Comparison of ENCODE assay signal across 9 mouse cellular contexts in the genomic region with DNA sequence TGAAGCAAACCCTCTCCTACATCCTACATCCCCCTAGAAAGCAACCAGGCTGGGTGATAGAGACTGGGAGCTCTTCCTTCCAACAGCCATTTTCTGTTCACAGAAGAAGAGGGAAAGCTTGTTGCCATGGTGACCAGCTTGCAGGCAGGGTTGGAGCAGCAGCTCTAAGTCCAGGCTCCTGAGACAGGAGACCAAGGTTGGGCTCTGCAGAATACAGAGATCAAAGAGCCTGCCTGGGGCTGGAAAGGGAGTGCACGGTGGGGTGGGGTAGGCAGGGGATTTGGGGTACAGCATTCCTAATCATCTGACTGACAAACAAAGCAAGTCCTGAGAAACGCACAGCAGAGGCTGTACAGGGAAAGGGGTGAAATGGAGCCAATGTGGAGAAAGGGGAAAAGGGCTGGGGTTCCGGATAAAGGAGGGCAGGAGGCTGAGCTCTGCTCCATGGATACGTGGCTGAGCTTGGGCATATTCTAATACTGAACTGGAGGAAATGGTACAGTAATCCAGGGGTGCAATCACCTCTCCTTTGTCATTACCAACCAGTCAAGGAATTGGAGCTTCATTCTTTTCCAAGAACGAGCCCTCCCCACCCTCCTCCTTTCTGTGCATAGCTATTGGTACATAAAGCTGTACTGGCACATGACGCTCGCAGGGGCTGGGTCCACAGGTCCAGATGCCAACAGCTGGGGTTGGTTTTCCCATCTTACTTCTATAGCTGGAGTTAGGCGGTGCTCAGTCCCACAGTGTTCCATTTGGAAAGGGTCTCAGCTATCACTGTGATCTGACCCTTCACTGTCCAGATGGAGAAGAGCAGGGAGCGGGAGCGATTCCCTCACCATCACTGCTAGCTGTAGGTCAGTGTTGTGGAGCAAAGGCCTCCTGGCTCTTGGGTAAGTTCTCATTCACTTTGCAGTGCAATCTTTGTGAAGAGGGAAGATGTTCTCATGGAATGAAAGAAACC.
DNase-seq lines count a peak whose midpoint lies in the region; ATAC-seq lines count a peak whose summit lies in the region.
"Had no signal": no experiment of that assay in that cellular context is flagged by ENCODE, and none has a peak within 500 bp of the region (broad histone marks: within the 10 kb centered on the region; RNA-seq: fewer than 3 reads in every experiment).

No protein-coding gene starts in this region.

- H3K27ac ChIP-seq in hindbrain, embryonic 10.5 days: peak overlapping the region; percentile 78
- peak overlapping the region; percentile 66 for H3K27ac ChIP-seq in limb, embryonic 10.5 days

- H3K36me3 ChIP-seq in hindbrain, embryonic 10.5 days: peaks cover 28% of the 10 kb centered on the region
- H3K36me3 ChIP-seq in limb, embryonic 10.5 days: no peaks in the 10 kb centered on the region

- WGBS in hindbrain, embryonic 10.5 days: 43% methylated on average over 10 of the region's 10 CpGs
- 44% methylated on average over 10 of the region's 10 CpGs for WGBS in limb, embryonic 10.5 days

- no peaks in the 10 kb centered on the region for H3K9me3 ChIP-seq in hindbrain, embryonic 10.5 days
- H3K9me3 ChIP-seq in limb, embryonic 10.5 days (replicated peaks): no peaks in the 10 kb centered on the region

- no peak overlapping the region for H3K4me3 ChIP-seq in hindbrain, embryonic 10.5 days
- no peak overlapping the region for H3K4me3 ChIP-seq in limb, embryonic 10.5 days
- H3K4me3 ChIP-seq: megakaryocyte, embryonic 14.5 days had no signal

- peaks cover 33% of the 10 kb centered on the region for H3K4me1 ChIP-seq in hindbrain, embryonic 10.5 days (replicated peaks)
- peaks cover 28% of the 10 kb centered on the region for H3K4me1 ChIP-seq in limb, embryonic 10.5 days
- H3K4me1 ChIP-seq: megakaryocyte, embryonic 14.5 days had no signal

- ATAC-seq in megakaryocyte, adult 5-6 weeks (ENCODE audit: poor library complexity, severe bottlenecking): no peak
- ATAC-seq in megakaryocyte-erythroid progenitor cell, adult 5-6 weeks (replicated peaks; ENCODE audit: low FRiP score, low TSS enrichment, poor library complexity, severe bottlenecking): no peak

- DNase-seq in testis, postnatal 10 days (ENCODE audit: low spot score): peak; percentile 47
- no peak for DNase-seq in testis, postnatal 14 days (ENCODE audit: low spot score)
- DNase-seq in embryo, embryonic 10.5 days (ENCODE audit: low spot score): peak; percentile 84
- peak; percentile 56 for DNase-seq in hindbrain, embryonic 10.5 days (ENCODE audit: low spot score)
- DNase-seq in limb, embryonic 10.5 days (ENCODE audit: low spot score): peak; percentile 57
- DNase-seq in right cerebral cortex, postnatal 25 days: peak; percentile 50

- no peaks in the 10 kb centered on the region for H3K27me3 ChIP-seq in hindbrain, embryonic 10.5 days (ENCODE audit: insufficient read depth, poor library complexity, severe bottlenecking)
- H3K27me3 ChIP-seq in limb, embryonic 10.5 days (ENCODE audit: low read depth, poor library complexity, severe bottlenecking): no peaks in the 10 kb centered on the region
- H3K27me3 ChIP-seq: megakaryocyte, embryonic 14.5 days had no signal
